ENCODE assay signal across 8 mouse cellular contexts in genomic region chr5:110231638-110232037, GRCm38 (mm10). TPM values are rescaled to one million over a fixed set of nuclear protein-coding genes. Genes with fewer than 3 reads are reported as not detected.
DNase-seq lines count a peak whose midpoint lies in the region; ATAC-seq and TF ChIP-seq lines count a peak whose summit lies in the region.

No protein-coding gene starts in this region.

- peaks cover 28% of the 10 kb centered on the region for H3K36me3 ChIP-seq in lung, embryonic 15.5 days
- peaks cover 6% of the 10 kb centered on the region for H3K36me3 ChIP-seq in forebrain, embryonic 16.5 days (ENCODE audit: control insufficient read depth, insufficient read depth)
- H3K36me3 ChIP-seq in myocyte (ENCODE audit: control insufficient read depth, insufficient read depth), result peaks cover 22% of the 10 kb centered on the region

- H3ac ChIP-seq in myocyte (ENCODE audit: control insufficient read depth, insufficient read length), result peak overlapping the region; percentile 74

- H3K27ac ChIP-seq in lung, embryonic 15.5 days, result no peak overlapping the region
- no peak overlapping the region for H3K27ac ChIP-seq in forebrain, embryonic 16.5 days (ENCODE audit: low read length)

- H3K4me3 ChIP-seq in lung, embryonic 15.5 days, result peak overlapping the region; percentile 89
- H3K4me3 ChIP-seq in forebrain, embryonic 16.5 days (replicated peaks; ENCODE audit: low read length), result peak overlapping the region; percentile 95
- H3K4me3 ChIP-seq in myocyte, result peak overlapping the region; percentile 61

- no peak for ATAC-seq in lung, embryonic 15.5 days (ENCODE audit: borderline replicate concordance, extremely low read depth, low FRiP score, low TSS enrichment)
- no peak for ATAC-seq in forebrain, embryonic 16.5 days
- ATAC-seq in inflammation-experienced regulatory T-cells, adult 6 months, result no peak

- no peaks in the 10 kb centered on the region for H3K27me3 ChIP-seq in lung, embryonic 15.5 days
- no peaks in the 10 kb centered on the region for H3K27me3 ChIP-seq in forebrain, embryonic 16.5 days (replicated peaks; ENCODE audit: control insufficient read depth, insufficient read depth, low read length)
- H3K27me3 ChIP-seq in myocyte (ENCODE audit: control insufficient read depth, insufficient read depth, insufficient read length), result no peaks in the 10 kb centered on the region

- peaks cover 14% of the 10 kb centered on the region for H3K4me1 ChIP-seq in lung, embryonic 15.5 days
- H3K4me1 ChIP-seq in forebrain, embryonic 16.5 days (replicated peaks; ENCODE audit: control insufficient read depth, insufficient read depth, low read length), result peaks cover 23% of the 10 kb centered on the region

- peak overlapping the region; percentile 91 for H3K9ac ChIP-seq in lung, embryonic 15.5 days
- peak overlapping the region; percentile 95 for H3K9ac ChIP-seq in forebrain, embryonic 16.5 days (replicated peaks; ENCODE audit: low read depth, low read length)

- no peaks in the 10 kb centered on the region for H3K9me3 ChIP-seq in lung, embryonic 15.5 days
- no peaks in the 10 kb centered on the region for H3K9me3 ChIP-seq in forebrain, embryonic 16.5 days (ENCODE audit: control insufficient read depth, low read length)

- 39% methylated on average over 13 of the region's 13 CpGs for WGBS in lung, embryonic 15.5 days
- WGBS in forebrain, embryonic 16.5 days, result 44% methylated on average over 13 of the region's 13 CpGs

- TF ChIP-seq POLR2A in myocyte (IDR thresholded peaks at IDR 0.05; ENCODE audit: insufficient read length, low read depth), result no peak

- H3K4me2 ChIP-seq in lung, embryonic 15.5 days, result peak overlapping the region; percentile 76
- peak overlapping the region; percentile 71 for H3K4me2 ChIP-seq in forebrain, embryonic 16.5 days (ENCODE audit: low read length)
- H3K4me2 ChIP-seq in myocyte (ENCODE audit: low read depth), result peak overlapping the region; percentile 68

- peaks cover 32% of the 10 kb centered on the region for H3K79me2 ChIP-seq in myocyte (ENCODE audit: control insufficient read depth, insufficient read depth)

- no peak for DNase-seq in lung, postnatal 25 days (ENCODE audit: low spot score)
- peak; percentile 72 for DNase-seq in R1 (ENCODE audit: low read depth, low spot score)
- peak; percentile 19 to 41 for DNase-seq in kidney, postnatal 4 days
- DNase-seq in urinary bladder, postnatal 4 days (ENCODE audit: low spot score in 2 of 2), result no peak

TF ChIP-seq in myocyte, 11 proteins besides CTCF, POLR2A, EP300 and RAD21:
- no peak for TF ChIP-seq E2F4 (IDR thresholded peaks at IDR 0.05; ENCODE audit: insufficient read depth)
- TF ChIP-seq POLR2AphosphoS2 (IDR thresholded peaks at IDR 0.05; ENCODE audit: insufficient read length, low read depth), result no peak
- TF ChIP-seq MYOG (IDR thresholded peaks at IDR 0.05; ENCODE audit: control insufficient read depth in 1 of 3, insufficient read depth in 1 of 3, insufficient read length in 2 of 3, low read depth in 2 of 3), result no peak
- TF ChIP-seq CEBPB (IDR thresholded peaks at IDR 0.05; ENCODE audit: insufficient read depth, poor library complexity, severe bottlenecking), result no peak
- no peak for TF ChIP-seq USF1 (IDR thresholded peaks at IDR 0.05; ENCODE audit: low read depth)
- TF ChIP-seq MAX (IDR thresholded peaks at IDR 0.05; ENCODE audit: low read depth), result no peak
- no peak for TF ChIP-seq SRF (IDR thresholded peaks at IDR 0.05; ENCODE audit: control insufficient read depth, insufficient read length, low read depth)
- TF ChIP-seq MYOD1 (IDR thresholded peaks at IDR 0.05; ENCODE audit: control insufficient read depth in 1 of 3, insufficient read length in 2 of 3, low read depth in 2 of 3), result no peak
- no peak for TF ChIP-seq REST (IDR thresholded peaks at IDR 0.05; ENCODE audit: insufficient read depth, insufficient read length)
- no peak for TF ChIP-seq TCF3 (IDR thresholded peaks at IDR 0.05; ENCODE audit: insufficient read length, low read depth)
- no peak for TF ChIP-seq TCF12 (IDR thresholded peaks at IDR 0.05; ENCODE audit: insufficient read depth, poor library complexity, severe bottlenecking)

RNA-seq across cellular contexts. Expression of gene Ankle2, which starts 0.8 kb away (rescaled TPM):
- 26.6 and 29.2 TPM in 2 replicates for polyA plus RNA-seq in lung, embryonic 15.5 days (2015; fragmentation: Nextera tagmentation; extraction: Ambion mirVana)
- polyA plus RNA-seq in forebrain, embryonic 16.5 days (2015; fragmentation: Nextera tagmentation; extraction: Ambion mirVana), result 25.2 and 29.1 TPM in 2 replicates
- polyA plus RNA-seq in myocyte (2012; fragmentation: generic; extraction: Trizol), result 12.0 TPM
- 10 to 100 TPM; 15.5 to 19.4 (median 16.0) TPM for polyA plus RNA-seq in inflammation-experienced regulatory T-cells, adult 6 months (2017; shearing (Covaris generic))

RNA-seq across cellular contexts. Expression of gene Pgam5, which starts 38.1 kb away (rescaled TPM):
- 57.5 and 57.9 TPM in 2 replicates for polyA plus RNA-seq in lung, embryonic 15.5 days (2015; fragmentation: Nextera tagmentation; extraction: Ambion mirVana)
- 101 and 108 TPM in 2 replicates for polyA plus RNA-seq in forebrain, embryonic 16.5 days (2015; fragmentation: Nextera tagmentation; extraction: Ambion mirVana)
- 35.4 TPM for polyA plus RNA-seq in myocyte (2012; fragmentation: generic; extraction: Trizol)
- 10 to 100 TPM; 20.3 to 32.8 (median 29.9) TPM for polyA plus RNA-seq in inflammation-experienced regulatory T-cells, adult 6 months (2017; shearing (Covaris generic))

RNA-seq across cellular contexts. Expression of gene Pxmp2, which starts 54.3 kb away (rescaled TPM):
- polyA plus RNA-seq in lung, embryonic 15.5 days (2015; fragmentation: Nextera tagmentation; extraction: Ambion mirVana), result 11.3 and 12.8 TPM in 2 replicates
- polyA plus RNA-seq in forebrain, embryonic 16.5 days (2015; fragmentation: Nextera tagmentation; extraction: Ambion mirVana), result 5.3 and 7.3 TPM in 2 replicates
- 4.0 TPM for polyA plus RNA-seq in myocyte (2012; fragmentation: generic; extraction: Trizol)
- polyA plus RNA-seq in inflammation-experienced regulatory T-cells, adult 6 months (2017; shearing (Covaris generic)), result 1 to 10 TPM; 2.7 to 4.2 (median 3.1) TPM

RNA-seq across cellular contexts. Expression of gene Pole, which starts 54.5 kb away (rescaled TPM):
- 35.2 and 36.0 TPM in 2 replicates for polyA plus RNA-seq in lung, embryonic 15.5 days (2015; fragmentation: Nextera tagmentation; extraction: Ambion mirVana)
- polyA plus RNA-seq in forebrain, embryonic 16.5 days (2015; fragmentation: Nextera tagmentation; extraction: Ambion mirVana), result 12.4 and 13.7 TPM in 2 replicates
- 5.4 TPM for polyA plus RNA-seq in myocyte (2012; fragmentation: generic; extraction: Trizol)
- 10 to 100 TPM in 1 of 3 experiments, 1 to 10 TPM in 2; 4.2 to 16.9 (median 6.5) TPM for polyA plus RNA-seq in inflammation-experienced regulatory T-cells, adult 6 months (2017; shearing (Covaris generic))

RNA-seq across cellular contexts. Expression of gene Golga3, which starts 55.1 kb away (rescaled TPM):
- 18.0 and 22.0 TPM in 2 replicates for polyA plus RNA-seq in lung, embryonic 15.5 days (2015; fragmentation: Nextera tagmentation; extraction: Ambion mirVana)
- polyA plus RNA-seq in forebrain, embryonic 16.5 days (2015; fragmentation: Nextera tagmentation; extraction: Ambion mirVana), result 23.9 and 26.5 TPM in 2 replicates
- 15.3 TPM for polyA plus RNA-seq in myocyte (2012; fragmentation: generic; extraction: Trizol)
- polyA plus RNA-seq in inflammation-experienced regulatory T-cells, adult 6 months (2017; shearing (Covaris generic)), result 10 to 100 TPM; 18.9 to 22.7 (median 21.9) TPM

Comparison
In these comparisons a context has a peak if more than half of its experiments do, and no peak if none do; other contexts are left out.
1. DNase-seq: peak in R1 (single experiment) and kidney, postnatal 4 days (2 of 2); none in lung, postnatal 25 days (single experiment) and urinary bladder, postnatal 4 days (0 of 2).
2. Peak in every context shown above with its lines, with median percentiles within 50 percentile points of each other: H3K4me2 ChIP-seq and H3K4me3 ChIP-seq.